Mouse (Mus musculus): ENCODE results near the gene Cav3.

DNA sequence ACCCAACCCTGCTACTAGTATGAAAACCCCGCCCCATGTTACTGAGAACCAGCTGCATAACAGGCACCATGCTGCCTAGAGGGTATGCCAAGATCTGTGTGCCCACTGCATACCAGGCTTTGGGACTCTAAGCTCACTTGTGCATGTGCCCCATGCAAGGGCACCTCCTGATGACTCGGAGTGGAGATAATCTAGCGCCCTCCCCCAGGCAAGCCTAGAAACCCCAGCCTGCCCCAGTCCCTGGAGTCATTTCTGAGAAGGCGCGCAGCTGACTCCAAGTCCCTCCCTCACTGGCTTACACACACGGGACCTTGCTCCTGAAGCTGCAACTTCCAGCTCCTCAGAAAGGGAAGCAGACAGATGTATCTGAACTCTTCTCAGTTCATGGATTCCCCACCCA, 4.0 kb downstream of the Cav3 start:
- TF ChIP-seq E2F4 (IDR thresholded peaks at IDR 0.05; ENCODE audit: insufficient read depth) (no peak), TCF12 (IDR thresholded peaks at IDR 0.05; ENCODE audit: insufficient read depth, poor library complexity, severe bottlenecking) (no peak), POLR2A (IDR thresholded peaks at IDR 0.05; ENCODE audit: insufficient read length, low read depth) (peak; percentile 11)

Measured in myocyte (in vitro differentiated cells).